9 mouse cellular contexts compared by ENCODE assay signal in genomic region chr14:41127997-41128396, GRCm38 (mm10). TPM values are rescaled to one million over a fixed set of nuclear protein-coding genes. Genes with fewer than 3 reads are reported as not detected.
DNase-seq lines count a peak whose midpoint lies in the region; ATAC-seq and TF ChIP-seq lines count a peak whose summit lies in the region.
"Had no signal": no experiment of that assay in that cellular context is flagged by ENCODE, and none has a peak within 500 bp of the region (broad histone marks: within the 10 kb centered on the region; RNA-seq: fewer than 3 reads in every experiment).

No protein-coding gene starts in this region.

- H3K4me2 ChIP-seq in intestine, embryonic 14.5 days (ENCODE audit: low read length) = no peak overlapping the region
- H3K4me2 ChIP-seq in intestine, embryonic 15.5 days (replicated peaks) = no peak overlapping the region

- H3K9me3 ChIP-seq in intestine, embryonic 14.5 days (ENCODE audit: control insufficient read depth, low read length) = no peaks in the 10 kb centered on the region
- no peaks in the 10 kb centered on the region for H3K9me3 ChIP-seq in intestine, embryonic 15.5 days

- peak; percentile 56 for DNase-seq in intestine, embryonic 14.5 days (ENCODE audit: low spot score)
- peak; percentile 67 for DNase-seq in ZHBTc4 (ENCODE audit: low read depth, low spot score)
- peak; percentile 16 to 34 for DNase-seq in heart, postnatal 10 days
- peak; percentile 68 for DNase-seq in liver, adult 2 months (ENCODE audit: extremely low read depth, low read depth, low spot score)
- peak; percentile 51 to 54 for DNase-seq in right cerebral cortex, adult 2 months (ENCODE audit: low spot score in 2 of 2)
- DNase-seq in c-Kit-positive CD71-positive TER-119-positive erythroid progenitor cells, embryonic 14.5 days (ENCODE audit: low spot score) = no peak
- no peak for DNase-seq in adipocyte (ENCODE audit: low spot score)

- 0 out of 2 replicates have a peak, but pooled peaks have one; percentile 8 for TF ChIP-seq CTCF in liver, adult 2 months (IDR thresholded peaks at IDR 0.05; ENCODE audit: low read depth, low read length)

- no peak for ATAC-seq in intestine, embryonic 14.5 days (replicated peaks; ENCODE audit: low FRiP score, low TSS enrichment, low read depth)
- ATAC-seq in intestine, embryonic 15.5 days = no peak

- no peak for TF ChIP-seq POLR2A in liver, adult 2 months (IDR thresholded peaks at IDR 0.05; ENCODE audit: extremely low read depth, insufficient read depth, low read length)

- no peak overlapping the region for H3K4me3 ChIP-seq in intestine, embryonic 14.5 days (ENCODE audit: low read depth, low read length)
- no peak overlapping the region for H3K4me3 ChIP-seq in intestine, embryonic 15.5 days (replicated peaks)
- no peak overlapping the region for H3K4me3 ChIP-seq in liver, adult 2 months (ENCODE audit: insufficient read depth, low read depth, low read length)

- 30% methylated on average over 4 of the region's 4 CpGs for WGBS in intestine, embryonic 14.5 days
- 26% methylated on average over 4 of the region's 4 CpGs for WGBS in intestine, embryonic 15.5 days
- 10% methylated on average over 4 of the region's 4 CpGs for WGBS in liver, adult 2 months

- no peak overlapping the region for H3K9ac ChIP-seq in intestine, embryonic 14.5 days (ENCODE audit: low read length)
- no peak overlapping the region for H3K9ac ChIP-seq in intestine, embryonic 15.5 days
- no peak overlapping the region for H3K9ac ChIP-seq in liver, adult 2 months (ENCODE audit: low read depth, low read length)

- H3K79me2 ChIP-seq in liver, adult 2 months (ENCODE audit: control insufficient read depth, insufficient read depth, low read length) = no peaks in the 10 kb centered on the region

- no peaks in the 10 kb centered on the region for H3K36me3 ChIP-seq in intestine, embryonic 14.5 days (ENCODE audit: control insufficient read depth, insufficient read depth, low read length)
- no peaks in the 10 kb centered on the region for H3K36me3 ChIP-seq in intestine, embryonic 15.5 days
- H3K36me3 ChIP-seq in liver, adult 2 months (ENCODE audit: control insufficient read depth, insufficient read depth, low read length) = peaks cover 7% of the 10 kb centered on the region

- no peak overlapping the region for H3K27ac ChIP-seq in intestine, embryonic 14.5 days (ENCODE audit: low read depth)
- no peak overlapping the region for H3K27ac ChIP-seq in intestine, embryonic 15.5 days
- no peak overlapping the region for H3K27ac ChIP-seq in liver, adult 2 months (replicated peaks; ENCODE audit: insufficient read depth, low read depth, low read length)

- H3K4me1 ChIP-seq in intestine, embryonic 14.5 days (replicated peaks; ENCODE audit: control insufficient read depth, insufficient read depth, low read length) = no peaks in the 10 kb centered on the region
- no peaks in the 10 kb centered on the region for H3K4me1 ChIP-seq in intestine, embryonic 15.5 days (replicated peaks)
- no peaks in the 10 kb centered on the region for H3K4me1 ChIP-seq in liver, adult 2 months (ENCODE audit: control insufficient read depth, insufficient read depth, low read length)

- H3K27me3 ChIP-seq in intestine, embryonic 14.5 days (replicated peaks; ENCODE audit: control insufficient read depth, insufficient read depth, low read length) = no peaks in the 10 kb centered on the region
- H3K27me3 ChIP-seq in intestine, embryonic 15.5 days (replicated peaks) = no peaks in the 10 kb centered on the region
- no peaks in the 10 kb centered on the region for H3K27me3 ChIP-seq in liver, adult 2 months (ENCODE audit: control insufficient read depth, insufficient read depth, low read length)

- intact Hi-C loops in heart, postnatal 10 days (cut with DNase I) = loop anchor here (1.0 kb wide), 1 partner anchor 34 kb away; no protein-coding TSS in a partner anchor

RNA-seq across cellular contexts. Expression of gene Sftpa1, which starts 3.6 kb away (rescaled TPM):
- polyA plus RNA-seq in intestine, embryonic 14.5 days (2014; fragmentation: Nextera tagmentation; extraction: Ambion mirVana) = not detected in 2 replicates
- polyA plus RNA-seq in intestine, embryonic 15.5 days (2015; fragmentation: Nextera tagmentation; extraction: Ambion mirVana) = 0.06 TPM in 1 of 2 replicates, not detected in the other
- total RNA-seq in heart, postnatal 10 days (2021) = under 1 TPM in 1 of 2 experiments, not detected in 1; 0.34 TPM
- 0.40 and 0.46 TPM in 2 replicates for total RNA-seq in liver, adult 2 months (2014; rRNA removed)
- polyA plus RNA-seq in liver, adult 2 months (2012; rRNA removed) = 0.17 and 0.48 TPM in 2 replicates

RNA-seq across cellular contexts. Expression of gene Mat1a, which starts 23.2 kb away (rescaled TPM):
- polyA plus RNA-seq in intestine, embryonic 14.5 days (2014; fragmentation: Nextera tagmentation; extraction: Ambion mirVana) = 2.0 TPM in 1 of 2 replicates, not detected in the other
- 3.5 and 6.7 TPM in 2 replicates for polyA plus RNA-seq in intestine, embryonic 15.5 days (2015; fragmentation: Nextera tagmentation; extraction: Ambion mirVana)
- total RNA-seq in heart, postnatal 10 days (2021) = not detected
- 2,681 and 2,768 TPM in 2 replicates for total RNA-seq in liver, adult 2 months (2014; rRNA removed)
- 1,412 and 1,958 TPM in 2 replicates for polyA plus RNA-seq in liver, adult 2 months (2012; rRNA removed)

RNA-seq across cellular contexts. Expression of gene Mbl1, which starts 23.3 kb away (rescaled TPM):
- polyA plus RNA-seq in intestine, embryonic 14.5 days (2014; fragmentation: Nextera tagmentation; extraction: Ambion mirVana) = not detected in 2 replicates
- 0.36 and 0.54 TPM in 2 replicates for polyA plus RNA-seq in intestine, embryonic 15.5 days (2015; fragmentation: Nextera tagmentation; extraction: Ambion mirVana)
- not detected for total RNA-seq in heart, postnatal 10 days (2021)
- 199 and 293 TPM in 2 replicates for total RNA-seq in liver, adult 2 months (2014; rRNA removed)
- polyA plus RNA-seq in liver, adult 2 months (2012; rRNA removed) = 92.4 and 106 TPM in 2 replicates
- total RNA-seq: adrenal gland, adult 18-20 months had no signal

RNA-seq across cellular contexts. Expression of gene Dydc1, which starts 55.3 kb away (rescaled TPM):
- polyA plus RNA-seq in intestine, embryonic 14.5 days (2014; fragmentation: Nextera tagmentation; extraction: Ambion mirVana) = not detected in 2 replicates
- polyA plus RNA-seq in intestine, embryonic 15.5 days (2015; fragmentation: Nextera tagmentation; extraction: Ambion mirVana) = not detected in 2 replicates
- not detected for total RNA-seq in heart, postnatal 10 days (2021)
- total RNA-seq in liver, adult 2 months (2014; rRNA removed) = not detected in 2 replicates
- polyA plus RNA-seq in liver, adult 2 months (2012; rRNA removed) = not detected in 2 replicates
- total RNA-seq: adrenal gland, adult 18-20 months had no signal

RNA-seq across cellular contexts. Expression of gene Sftpd, which starts 57.0 kb away (rescaled TPM):
- not detected in 2 replicates for polyA plus RNA-seq in intestine, embryonic 14.5 days (2014; fragmentation: Nextera tagmentation; extraction: Ambion mirVana)
- not detected in 2 replicates for polyA plus RNA-seq in intestine, embryonic 15.5 days (2015; fragmentation: Nextera tagmentation; extraction: Ambion mirVana)
- not detected for total RNA-seq in heart, postnatal 10 days (2021)
- 0.20 and 0.28 TPM in 2 replicates for total RNA-seq in liver, adult 2 months (2014; rRNA removed)
- not detected in 2 replicates for polyA plus RNA-seq in liver, adult 2 months (2012; rRNA removed)
- total RNA-seq: adrenal gland, adult 18-20 months had no signal

Comparison
In these comparisons a context has a peak if more than half of its experiments do, and no peak if none do; other contexts are left out.
1. DNase-seq: peak in intestine, embryonic 14.5 days (single experiment), ZHBTc4 (single experiment), heart, postnatal 10 days (2 of 2), liver, adult 2 months (single experiment) and right cerebral cortex, adult 2 months (2 of 2); none in c-Kit-positive CD71-positive TER-119-positive erythroid progenitor cells, embryonic 14.5 days (single experiment) and adipocyte (single experiment).
2. RNA of gene Mat1a, which starts 23.2 kb away (polyA plus RNA-seq): 1,412 to 1,958 TPM in liver, adult 2 months; 3.5 to 6.7 TPM in intestine, embryonic 15.5 days and 2.0 TPM in intestine, embryonic 14.5 days; every median in the first group is over 100 times any median in the second.
3. RNA of gene Mbl1, which starts 23.3 kb away (polyA plus RNA-seq): 92.4 to 106 TPM in liver, adult 2 months; 0.36 to 0.54 TPM in intestine, embryonic 15.5 days and not detected in intestine, embryonic 14.5 days; every median in the first group is over 10 times any median in the second.